Mouse (Mus musculus) MEL (cell line): ENCODE results near the gene Mtrf1l.

Source experiments
- E2F4 ChIP-seq: IDR thresholded peaks from 2 replicates; pipeline ENCODE4 v1.6.1; 2011; ENCODE audit warnings: low read depth, low read length, improper control_type of control experiment, borderline replicate concordance
- MAFK ChIP-seq: IDR thresholded peaks from 2 replicates; pipeline ENCODE4 v1.6.1; 2011; ENCODE audit warnings: low read depth, mild to moderate bottlenecking, low read length, improper control_type of control experiment, borderline replicate concordance
- NELFE ChIP-seq: IDR thresholded peaks from 2 replicates; pipeline ENCODE4 v1.6.1; 2011; ENCODE audit warnings: low read depth, low read length, improper control_type of control experiment
- POLR2A ChIP-seq, 2 experiments: IDR thresholded peaks; 2 replicates each; pipeline ENCODE4 v1.6.1; 2011 to 2012; ENCODE audit warnings: low read length in 2 of 2, mild to moderate bottlenecking in 2 of 2, control low read depth in 1 of 2, improper control_type of control experiment in 1 of 2, low read depth in 1 of 2, moderate library complexity in 1 of 2; ENCODE audit not compliant: control insufficient read depth in 1 of 2, insufficient read depth in 1 of 2, poor library complexity in 1 of 2
- TAL1 ChIP-seq: IDR thresholded peaks from 2 replicates; pipeline ENCODE4 v1.6.1; 2012; ENCODE audit warnings: mild to moderate bottlenecking, inconsistent platforms, low read length, moderate library complexity, mixed read lengths
- TCF12 ChIP-seq: IDR thresholded peaks from 2 replicates; pipeline ENCODE4 v1.6.1; 2014; ENCODE audit warnings: low read depth, mild to moderate bottlenecking, inconsistent platforms, low read length, improper control_type of control experiment, moderate library complexity
- UBTF ChIP-seq: IDR thresholded peaks from 2 replicates; pipeline ENCODE4 v1.6.1; 2012; ENCODE audit warnings: low read depth, mild to moderate bottlenecking, inconsistent platforms, low read length, improper control_type of control experiment, moderate library complexity, borderline replicate concordance; ENCODE audit not compliant: insufficient read depth
- ZNF384 ChIP-seq: IDR thresholded peaks from 2 replicates; pipeline ENCODE4 v1.6.1; 2012; ENCODE audit warnings: low read depth, mild to moderate bottlenecking, inconsistent platforms, low read length, improper control_type of control experiment

DNA sequence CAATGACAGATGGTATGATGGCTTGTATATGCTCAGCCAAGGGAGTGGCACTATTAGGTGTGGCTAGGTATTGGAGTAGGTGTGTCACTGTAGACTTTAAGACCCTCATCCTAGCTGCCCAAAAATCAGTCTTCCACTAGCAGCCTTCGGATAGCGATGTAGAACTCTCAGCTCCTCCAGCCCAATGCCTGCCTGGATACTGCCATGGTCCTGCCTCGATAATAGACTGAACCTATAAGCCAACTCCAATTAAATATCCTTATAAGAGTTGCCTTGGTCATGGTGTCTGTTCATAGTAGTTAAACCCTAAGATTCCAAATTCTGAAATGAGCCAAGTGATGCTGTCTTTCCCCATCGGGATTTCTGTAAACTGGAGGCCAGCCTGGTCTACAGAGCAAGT lies 25.6 kb downstream of the Mtrf1l start:
- TF ChIP-seq E2F4 (0 out of 2 replicates have a peak, but pooled peaks have one; percentile 8), TAL1 (no peak), NELFE (no peak), ZNF384 (no peak), MAFK (no peak), POLR2A (IDR thresholded peaks at IDR 0.05; ENCODE audit: control insufficient read depth in 1 of 2, insufficient read depth in 1 of 2, low read depth in 1 of 2, low read length in 2 of 2, poor library complexity in 1 of 2) (peak in 1 of 2 experiments; percentile 46; a peak in 1 of 4 replicates), TCF12 (no peak), UBTF (no peak)
